In genomic region chr3:100768170-100768624, GRCm38 (mm10) we compare ENCODE assay signal across 9 mouse cellular contexts. TPM values are rescaled to one million over a fixed set of nuclear protein-coding genes. Genes with fewer than 3 reads are reported as not detected.
DNase-seq lines count a peak whose midpoint lies in the region; ATAC-seq lines count a peak whose summit lies in the region.
"Had no signal": no experiment of that assay in that cellular context is flagged by ENCODE, and none has a peak within 500 bp of the region (broad histone marks: within the 10 kb centered on the region; RNA-seq: fewer than 3 reads in every experiment).

No protein-coding gene starts in this region.

- ATAC-seq in hindbrain, embryonic 16.5 days, result peak; percentile 89
- ATAC-seq in liver, embryonic 11.5 days (replicated peaks; ENCODE audit: low FRiP score), result no peak
- ATAC-seq in neural tube, embryonic 15.5 days (ENCODE audit: low FRiP score), result peak; percentile 65; the same call in 1 of the 2 replicates
- no peak; the same call in 1 of the 2 replicates for ATAC-seq in cerebellum, adult (ENCODE audit: insufficient number of reproducible peaks, low FRiP score, low TSS enrichment)

- peak overlapping the region; percentile 16; the same call in 1 of the 2 replicates for H3K4me3 ChIP-seq in hindbrain, embryonic 16.5 days (ENCODE audit: low read length)
- H3K4me3 ChIP-seq in liver, embryonic 11.5 days (ENCODE audit: low read depth, low read length), result no peak overlapping the region
- no peak overlapping the region for H3K4me3 ChIP-seq in neural tube, embryonic 15.5 days (replicated peaks)

- H3K36me3 ChIP-seq in hindbrain, embryonic 16.5 days (ENCODE audit: control insufficient read depth, insufficient read depth, low read length), result no peaks in the 10 kb centered on the region
- no peaks in the 10 kb centered on the region for H3K36me3 ChIP-seq in liver, embryonic 11.5 days (ENCODE audit: control insufficient read depth, insufficient read depth, low read length)
- no peaks in the 10 kb centered on the region for H3K36me3 ChIP-seq in neural tube, embryonic 15.5 days

- H3K27me3 ChIP-seq in hindbrain, embryonic 16.5 days (replicated peaks; ENCODE audit: control insufficient read depth, insufficient read depth, low read length), result no peaks in the 10 kb centered on the region
- H3K27me3 ChIP-seq in liver, embryonic 11.5 days (replicated peaks; ENCODE audit: control insufficient read depth, insufficient read depth, low read length), result no peaks in the 10 kb centered on the region
- H3K27me3 ChIP-seq in neural tube, embryonic 15.5 days (replicated peaks), result no peaks in the 10 kb centered on the region

- H3K4me1 ChIP-seq in hindbrain, embryonic 16.5 days (ENCODE audit: control insufficient read depth, insufficient read depth, low read depth, low read length), result peaks cover 2% of the 10 kb centered on the region
- H3K4me1 ChIP-seq in liver, embryonic 11.5 days (replicated peaks; ENCODE audit: control insufficient read depth, insufficient read depth, low read length), result 0 out of 2 replicates have a peak, but pooled peaks cover 5% of the 10 kb centered on the region
- H3K4me1 ChIP-seq in neural tube, embryonic 15.5 days, result peaks cover 6% of the 10 kb centered on the region; the same call in 1 of the 2 replicates

- peak overlapping the region; percentile 45 for H3K9ac ChIP-seq in hindbrain, embryonic 16.5 days (ENCODE audit: low read depth, low read length)
- H3K9ac ChIP-seq in liver, embryonic 11.5 days (ENCODE audit: low read depth, low read length), result 0 out of 2 replicates have a peak overlapping the region, but pooled peaks have one; percentile 14
- no peak overlapping the region for H3K9ac ChIP-seq in neural tube, embryonic 15.5 days (replicated peaks)

- 24% methylated on average over 12 of the region's 15 CpGs for WGBS in hindbrain, embryonic 16.5 days
- WGBS in liver, embryonic 11.5 days, result 61% methylated on average over 15 of the region's 15 CpGs
- 53% methylated on average over 15 of the region's 15 CpGs for WGBS in neural tube, embryonic 15.5 days

- H3K27ac ChIP-seq in hindbrain, embryonic 16.5 days (ENCODE audit: low read depth, low read length), result no peak overlapping the region
- H3K27ac ChIP-seq in liver, embryonic 11.5 days (ENCODE audit: low read depth, low read length), result no peak overlapping the region
- peak overlapping the region; percentile 58 for H3K27ac ChIP-seq in neural tube, embryonic 15.5 days (replicated peaks)
- H3K27ac ChIP-seq: macrophage had no signal

- peak overlapping the region; percentile 49 for H3K4me2 ChIP-seq in hindbrain, embryonic 16.5 days (ENCODE audit: low read length)
- peak overlapping the region; percentile 39 for H3K4me2 ChIP-seq in liver, embryonic 11.5 days
- H3K4me2 ChIP-seq in neural tube, embryonic 15.5 days, result peak overlapping the region; percentile 39

- intact Hi-C loops in heart, postnatal 36 days (cut with DNase I), result loop anchor here (2.0 kb wide), 1 partner anchor 139 kb away; no protein-coding TSS in a partner anchor

- peak; percentile 23 for DNase-seq in heart, adult 8-10 months (ENCODE audit: low spot score)
- no peak for DNase-seq in heart, postnatal 36 days
- peak; percentile 29 for DNase-seq in fibroblast of lung, adult 2 months (ENCODE audit: low read depth)
- DNase-seq in liver, embryonic 11.5 days (ENCODE audit: low spot score), result peak; percentile 37
- no peak for DNase-seq in urinary bladder, adult 18-20 months (ENCODE audit: low spot score in 2 of 2)

- no peaks in the 10 kb centered on the region for H3K9me3 ChIP-seq in hindbrain, embryonic 16.5 days (ENCODE audit: control insufficient read depth, low read length)
- H3K9me3 ChIP-seq in liver, embryonic 11.5 days (ENCODE audit: control insufficient read depth, low read length), result no peaks in the 10 kb centered on the region
- H3K9me3 ChIP-seq in neural tube, embryonic 15.5 days (replicated peaks), result no peaks in the 10 kb centered on the region

RNA-seq across cellular contexts. Expression of gene Vtcn1, which starts 57.1 kb away (rescaled TPM):
- total RNA-seq in heart, adult 8-10 months (2022), result under 1 TPM; 0.22 to 0.75 (median 0.38) TPM
- under 1 TPM; 0.30 to 1.00 TPM for total RNA-seq in heart, postnatal 36 days (2021)
- not detected in 2 replicates for polyA plus RNA-seq in hindbrain, embryonic 16.5 days (2015; fragmentation: Nextera tagmentation; extraction: Ambion mirVana)
- not detected in 2 replicates for polyA plus RNA-seq in liver, embryonic 11.5 days (2014; fragmentation: Nextera tagmentation; extraction: Ambion mirVana)
- polyA plus RNA-seq in neural tube, embryonic 15.5 days (2015; fragmentation: Nextera tagmentation; extraction: Ambion mirVana), result 0.11 TPM in 1 of 2 replicates, not detected in the other
- polyA plus RNA-seq: macrophage had no signal

Comparison
In these comparisons a context has a peak if more than half of its experiments do, and no peak if none do; other contexts are left out.
1. DNase-seq: peak in heart, adult 8-10 months (single experiment), fibroblast of lung, adult 2 months (single experiment) and liver, embryonic 11.5 days (single experiment); none in heart, postnatal 36 days (0 of 2) and urinary bladder, adult 18-20 months (0 of 2).
2. ATAC-seq: peak in hindbrain, embryonic 16.5 days (single experiment) and neural tube, embryonic 15.5 days (single experiment); none in liver, embryonic 11.5 days (single experiment) and cerebellum, adult (single experiment).
3. Peak in every context shown above with its lines, with median percentiles within 50 percentile points of each other: H3K4me2 ChIP-seq.